Mouse (Mus musculus) spleen, postnatal 14 days (tissue): ENCODE measurements at regions not wholly inside any gene's neighbourhood (a gene's known extent, or its start where the extent isn't known, plus 50 kb on each side); places are given as distances from the start of the nearest gene placed in this dataset.

Source experiments
- DNase-seq, 2 experiments: peaks; one replicate each; pipeline ENCODE4 v3.0.0; 2021 to 2022; ENCODE audit warnings: low spot score in 2 of 2

DNA sequence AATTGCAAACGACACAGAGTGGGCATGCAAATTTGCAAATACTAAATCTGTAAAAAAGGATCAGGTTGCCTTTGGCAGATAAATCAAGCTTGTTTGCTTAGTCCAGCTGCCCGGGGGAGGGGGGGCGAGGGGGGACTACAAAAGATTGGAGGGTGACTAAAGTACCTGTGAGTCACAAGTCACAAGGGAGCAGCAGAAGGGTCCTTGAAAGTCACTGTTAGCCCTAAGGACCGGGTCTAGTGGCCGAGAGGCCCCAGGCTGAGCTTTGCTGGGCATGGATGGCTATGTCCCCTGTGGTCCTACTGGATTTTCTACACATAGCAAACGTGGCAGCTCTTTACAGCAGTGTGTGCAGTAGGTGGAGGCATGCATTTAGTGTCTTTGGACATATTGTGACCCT, 118.4 kb upstream of the Pitx1 start:
- no peak for DNase-seq

DNA sequence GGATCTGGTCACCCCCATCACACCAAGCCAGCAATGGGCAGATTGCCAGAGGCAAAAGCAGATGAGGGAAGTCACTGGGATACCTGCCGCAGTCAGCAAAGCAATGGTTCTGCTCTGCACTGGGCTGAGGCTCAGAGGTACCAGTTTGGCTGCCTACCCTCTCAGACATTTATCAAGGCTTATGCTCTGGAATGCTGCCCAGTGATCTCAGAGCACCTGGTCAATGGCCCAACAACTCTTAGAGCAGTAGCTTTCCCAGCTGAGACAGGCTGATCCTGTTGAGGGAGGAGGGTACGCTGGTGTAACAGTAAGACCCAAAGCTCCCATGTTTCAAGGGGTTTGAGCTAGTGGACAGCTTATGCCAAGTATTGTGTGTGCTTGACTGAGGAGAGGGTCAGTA, 117.4 kb upstream of the Pitx1 start:
- DNase-seq = no peak

DNA sequence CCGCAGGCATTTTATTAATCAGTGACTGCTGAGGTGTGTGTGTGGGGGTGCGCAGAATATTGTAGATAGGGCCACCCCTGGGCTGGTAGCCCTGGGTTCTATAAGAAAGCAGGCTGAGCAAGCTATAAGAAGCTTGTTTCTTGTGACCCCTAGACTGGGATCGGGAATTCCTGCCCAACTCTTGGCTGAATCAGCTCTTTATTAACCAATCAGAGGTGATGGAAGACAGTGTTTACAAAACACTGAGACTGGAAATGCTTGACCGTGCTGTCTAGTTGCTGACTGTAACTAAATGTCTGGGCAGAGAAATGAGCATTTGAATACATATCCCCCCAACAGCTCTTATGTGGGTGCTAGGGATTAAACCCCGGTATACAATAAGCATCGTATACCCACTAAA, 114.8 kb upstream of the Pitx1 start:
- no peak for DNase-seq

DNA sequence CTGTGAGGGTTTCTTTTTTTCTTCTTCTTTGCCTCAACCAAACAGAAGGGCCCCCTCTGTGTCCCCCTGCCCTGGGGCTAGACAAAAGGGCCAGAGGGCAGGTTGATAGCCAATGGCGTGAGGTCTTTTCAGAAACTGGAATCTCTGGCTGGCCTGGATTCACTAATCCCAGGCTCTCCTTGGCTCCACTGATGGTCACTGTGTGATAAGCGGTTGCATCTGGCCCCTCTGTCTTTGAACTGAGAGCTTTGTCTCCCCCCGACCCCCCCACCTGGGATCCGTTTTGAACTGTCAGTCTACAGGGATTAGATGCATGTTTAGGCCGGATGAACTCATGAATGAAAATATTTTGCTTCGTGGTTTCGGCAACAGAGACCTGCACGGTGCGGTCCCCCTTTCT, 112.6 kb upstream of the Pitx1 start:
- DNase-seq = no peak

DNA sequence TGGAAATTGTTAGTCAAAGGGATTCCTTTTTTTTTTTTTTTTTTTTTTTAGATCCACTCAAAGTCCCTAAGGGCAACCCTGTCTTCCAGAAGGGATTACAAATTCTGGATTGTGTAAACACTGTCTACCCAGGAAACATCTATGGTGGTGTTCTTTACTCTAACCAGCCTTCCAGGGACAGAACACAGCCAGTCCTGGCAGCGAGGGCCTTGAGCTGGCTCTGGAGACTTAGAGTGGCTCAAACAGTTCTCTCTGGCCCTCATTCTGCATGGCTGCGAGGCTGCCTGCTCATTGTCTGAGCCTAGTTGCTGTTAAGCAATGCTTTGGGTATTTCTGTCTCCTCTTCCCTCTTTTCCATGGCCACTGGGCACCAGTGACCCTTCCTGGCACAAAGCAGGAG, 112.2 kb upstream of the Pitx1 start:
- no peak for DNase-seq

DNA sequence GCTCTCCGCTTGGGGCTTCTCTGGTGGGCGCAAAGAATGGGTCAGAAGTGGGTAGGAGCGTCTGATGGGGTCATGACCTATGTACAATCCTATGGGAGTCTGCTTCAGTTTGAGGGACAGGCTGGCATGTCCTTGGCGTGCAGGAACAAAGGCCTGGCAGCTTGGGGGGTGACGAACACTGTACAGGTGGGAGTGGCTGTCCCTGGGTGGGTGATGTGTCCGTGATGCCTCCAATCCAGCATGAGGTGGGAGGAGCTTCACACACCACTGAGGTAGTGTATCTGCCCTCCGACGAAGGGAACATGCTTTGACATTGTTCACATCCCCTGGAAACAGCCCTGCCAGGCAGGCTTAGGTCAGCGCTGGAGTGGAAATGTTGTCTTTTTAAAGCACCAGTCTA, 101.4 kb upstream of the Pitx1 start:
- DNase-seq = no peak

DNA sequence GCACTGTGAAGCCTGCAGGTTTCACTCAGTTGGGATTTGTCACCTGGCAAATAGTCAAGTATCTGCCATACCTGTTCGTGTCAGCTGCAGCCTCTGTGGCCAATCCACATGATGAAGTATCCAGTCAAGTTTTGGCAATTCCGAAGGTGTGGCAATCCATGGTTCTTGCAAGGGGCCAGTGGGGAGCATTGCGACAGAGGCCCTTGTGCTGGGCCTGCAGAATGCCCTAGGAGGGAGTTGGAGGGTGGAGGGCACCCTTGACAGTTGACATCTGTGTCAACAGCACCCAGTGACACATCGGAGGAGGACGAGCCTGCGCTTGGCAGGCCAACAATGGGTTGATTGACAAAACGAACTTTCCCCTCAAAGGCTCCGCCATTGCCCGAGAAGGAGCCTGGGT, 101.0 kb upstream of the Pitx1 start:
- no peak for DNase-seq

DNA sequence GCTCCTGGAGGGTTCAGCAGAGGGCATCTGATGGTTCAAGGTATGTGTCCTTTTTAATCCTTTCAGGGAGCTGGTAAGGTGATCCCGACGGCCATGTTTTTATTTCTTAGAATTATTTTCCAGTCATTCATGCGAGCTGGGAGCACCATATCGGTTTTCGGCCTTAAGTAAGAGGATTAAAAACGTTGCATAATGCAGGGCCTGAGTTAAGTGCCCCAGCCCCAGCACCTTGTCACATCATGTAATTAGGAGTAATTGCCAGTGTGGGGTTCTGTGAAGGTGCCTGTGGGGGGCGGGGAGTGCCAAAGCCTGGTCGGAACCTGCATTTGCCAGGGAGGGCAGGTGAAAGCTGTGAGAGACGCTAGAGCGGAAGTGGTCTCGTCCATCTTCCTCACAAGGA, 94.6 kb upstream of the Pitx1 start:
- no peak for DNase-seq

DNA sequence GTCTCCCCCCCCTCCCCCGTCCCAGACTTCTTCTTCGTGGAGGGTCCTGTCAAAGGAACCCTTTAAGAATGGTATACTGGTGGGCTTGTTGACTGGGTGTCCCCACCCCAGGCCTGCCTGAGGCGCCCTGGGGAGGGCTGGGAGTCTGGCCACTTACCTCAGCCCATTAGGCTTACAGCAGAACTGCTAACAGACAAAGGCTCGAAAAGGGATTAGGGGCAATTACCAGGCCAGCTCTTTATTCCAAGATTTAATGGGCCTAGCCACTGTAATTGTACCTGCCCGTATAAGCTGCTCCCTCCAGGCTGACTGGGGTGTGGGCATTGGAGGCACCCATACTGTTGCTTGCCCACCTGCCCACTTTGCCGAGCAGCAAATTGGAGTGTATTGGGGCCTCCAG, 93.8 kb upstream of the Pitx1 start:
- no peak for DNase-seq

DNA sequence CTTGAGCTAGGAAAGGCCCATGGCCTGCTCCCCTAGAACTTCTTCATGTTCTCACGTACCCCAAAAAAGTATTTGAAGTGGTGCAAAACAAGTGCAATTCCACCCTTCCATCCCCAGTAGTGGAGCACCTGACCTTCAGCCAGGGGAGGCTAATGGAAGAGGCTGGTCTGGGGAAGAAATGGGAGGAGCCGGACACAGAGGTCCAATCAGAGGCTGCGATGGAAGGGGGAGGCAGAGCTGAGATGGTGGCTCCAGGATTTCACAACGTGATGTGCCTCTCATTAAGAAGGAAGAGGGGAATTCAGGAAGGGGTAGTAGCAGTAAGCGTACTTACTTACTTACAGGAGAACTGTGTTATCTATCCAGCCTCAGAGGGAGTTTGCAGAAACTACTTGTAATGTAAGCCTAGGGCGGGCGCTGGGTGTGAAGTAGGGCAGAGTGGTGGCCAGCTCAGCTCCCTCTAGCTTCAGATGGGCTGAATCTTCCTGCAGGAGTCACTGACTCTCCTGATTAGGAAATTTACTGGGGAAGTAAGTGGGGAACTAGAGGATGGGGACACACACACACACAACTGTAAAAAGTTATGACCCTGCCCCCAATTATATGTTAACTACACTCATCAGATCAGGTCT, 87.6 kb upstream of the Pitx1 start:
- no peak for DNase-seq

DNA sequence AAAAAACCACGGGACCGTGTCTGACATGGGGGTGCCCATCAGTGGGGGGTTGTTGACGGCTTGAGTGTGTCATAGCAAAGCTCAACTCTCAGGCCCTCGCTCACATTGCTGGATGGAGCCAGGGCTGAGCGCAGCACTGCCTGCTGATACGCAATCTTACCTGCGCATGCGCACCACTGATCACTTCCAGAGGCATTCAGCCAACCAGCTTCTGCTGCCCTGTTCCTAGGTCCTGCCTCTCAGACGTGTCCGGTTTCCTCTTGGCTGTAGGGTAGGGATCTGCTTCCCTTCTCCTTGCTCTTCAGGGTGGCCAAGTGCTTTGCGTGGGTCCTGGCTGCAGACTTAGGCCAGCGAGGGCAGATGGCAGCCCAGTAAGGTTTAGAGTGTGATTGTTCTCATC, 81.3 kb upstream of the Pitx1 start:
- DNase-seq = no peak

DNA sequence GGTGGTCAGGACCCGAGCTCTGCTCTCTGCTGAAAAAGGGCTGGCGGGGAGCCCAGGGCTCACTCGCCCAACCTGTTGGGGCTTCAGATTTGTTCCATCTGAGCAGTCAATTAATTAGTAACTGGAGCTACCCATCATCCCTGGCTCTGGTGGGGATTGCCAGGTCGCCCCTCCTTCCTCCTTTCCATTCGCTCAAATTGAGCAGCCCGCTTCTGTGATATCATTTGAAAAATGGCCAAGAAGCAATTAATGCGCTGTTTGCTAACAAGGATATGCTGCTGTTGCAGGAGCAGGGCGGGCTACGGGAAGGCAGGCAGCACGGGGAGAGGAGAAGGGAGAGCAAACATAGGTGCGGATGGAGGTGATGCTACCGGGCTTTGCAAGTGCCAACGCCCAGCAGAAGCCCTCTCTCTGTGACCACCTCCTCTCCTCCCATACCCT, 76.3 kb upstream of the Pitx1 start:
- no peak for DNase-seq

DNA sequence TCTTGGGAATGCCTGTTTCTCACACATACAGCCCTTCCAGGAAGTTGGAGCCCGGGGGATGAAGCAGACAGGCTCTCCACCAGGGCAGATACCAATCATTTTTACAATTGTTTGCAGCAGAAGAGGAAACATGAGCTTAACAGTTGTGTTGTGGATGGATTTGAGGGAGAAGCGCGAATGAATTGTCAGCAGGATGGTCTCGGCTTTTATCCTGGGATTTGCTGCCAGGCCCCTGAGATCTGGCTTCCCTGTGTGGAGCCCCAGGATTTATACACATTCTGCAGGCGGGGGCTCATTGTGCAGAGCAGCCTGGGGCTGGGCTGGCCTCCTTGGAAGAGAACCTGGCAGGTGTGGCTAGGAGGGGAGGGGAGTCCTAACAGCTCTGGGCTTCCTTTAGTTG, 73.9 kb upstream of the Pitx1 start:
- DNase-seq = no peak

DNA sequence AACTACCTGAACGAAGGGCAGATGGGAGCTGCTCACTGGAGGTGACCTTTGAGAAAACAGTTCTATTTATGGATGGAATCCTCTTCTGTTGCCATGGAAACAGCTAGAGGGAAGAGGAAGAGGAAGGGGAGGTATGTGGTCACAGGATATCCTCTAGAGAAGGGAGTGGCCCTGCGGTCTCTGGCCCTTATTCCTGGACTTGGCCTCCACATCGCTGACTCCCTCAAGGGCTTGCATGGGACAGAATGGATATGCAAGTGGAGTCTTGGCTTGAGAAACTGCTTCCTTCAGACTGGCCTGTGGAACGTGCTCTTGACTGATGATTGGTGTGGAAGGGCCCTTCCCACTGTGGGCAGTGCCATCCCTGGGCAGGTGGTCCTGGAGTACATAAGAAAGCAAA, 68.9 kb upstream of the Pitx1 start:
- DNase-seq = no peak

DNA sequence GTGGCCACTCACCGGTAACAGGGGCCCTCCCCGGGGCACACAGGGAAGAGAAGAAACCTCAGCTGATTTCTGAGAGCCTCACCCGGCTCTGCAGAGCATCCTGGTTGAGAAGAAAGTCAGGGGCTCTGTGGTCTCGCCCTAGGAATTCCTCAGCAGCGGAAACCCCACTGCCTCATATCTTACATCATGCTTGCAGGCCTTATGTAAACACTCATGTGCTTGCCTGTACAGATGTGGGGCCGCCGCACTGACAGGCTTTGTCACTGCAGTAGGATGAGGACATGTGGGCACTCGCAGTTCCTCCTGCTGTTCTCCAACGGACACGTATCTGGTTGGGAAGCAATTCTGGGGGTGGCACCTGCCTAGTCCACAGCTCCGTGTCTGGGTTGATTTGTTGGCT, 66.3 kb upstream of the Pitx1 start:
- no peak for DNase-seq

DNA sequence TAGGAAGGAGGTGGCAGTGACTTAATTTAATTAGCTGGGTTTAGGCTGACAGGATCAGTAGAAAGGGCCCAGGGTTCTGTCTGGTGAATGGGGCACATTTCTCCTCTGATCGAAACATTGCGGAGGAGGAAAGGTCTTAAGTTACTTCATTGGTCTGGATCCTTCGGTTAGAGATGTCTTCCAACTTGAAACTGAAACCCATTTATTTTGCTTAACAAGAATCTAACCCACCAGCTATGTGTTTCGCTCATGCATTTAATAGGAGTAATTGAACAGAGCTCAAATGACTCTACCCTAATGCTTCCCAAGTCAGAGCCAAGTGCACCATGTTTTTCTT, 64.2 kb upstream of the Pitx1 start:
- DNase-seq = no peak

DNA sequence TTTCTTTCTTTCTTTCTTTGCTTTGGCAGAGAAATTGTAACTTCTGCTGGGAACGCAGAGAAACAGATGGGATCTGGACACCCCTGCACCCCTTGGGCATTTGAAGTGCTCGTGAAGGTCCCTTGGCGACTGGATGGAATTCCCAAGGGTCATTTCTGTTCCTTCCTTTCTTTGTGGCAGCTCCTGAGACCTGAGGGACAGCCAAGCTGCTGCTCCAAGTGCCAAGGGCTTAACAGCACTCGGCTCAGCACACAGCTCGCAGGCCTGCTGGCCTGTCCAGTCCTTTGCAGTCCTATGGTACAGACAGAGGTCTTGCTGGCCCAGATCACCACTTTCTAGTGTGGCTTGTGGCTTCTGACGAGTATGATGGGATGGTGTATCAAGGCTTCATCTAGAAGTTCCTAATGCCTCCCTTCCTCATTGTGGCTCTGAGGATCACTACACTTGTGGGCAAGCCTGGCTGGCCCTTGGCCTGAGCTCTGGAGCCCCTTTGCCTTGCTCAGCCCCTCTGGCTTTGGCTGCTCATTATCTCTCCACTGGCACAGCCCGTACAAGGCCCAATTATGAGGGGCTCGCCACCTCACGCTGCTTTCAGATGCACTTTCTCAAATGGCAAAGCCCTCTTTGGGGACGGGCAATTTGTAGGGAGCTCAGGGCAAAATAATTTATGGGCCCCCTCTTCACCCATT, 63.7 kb upstream of the Pitx1 start:
- no peak for DNase-seq

DNA sequence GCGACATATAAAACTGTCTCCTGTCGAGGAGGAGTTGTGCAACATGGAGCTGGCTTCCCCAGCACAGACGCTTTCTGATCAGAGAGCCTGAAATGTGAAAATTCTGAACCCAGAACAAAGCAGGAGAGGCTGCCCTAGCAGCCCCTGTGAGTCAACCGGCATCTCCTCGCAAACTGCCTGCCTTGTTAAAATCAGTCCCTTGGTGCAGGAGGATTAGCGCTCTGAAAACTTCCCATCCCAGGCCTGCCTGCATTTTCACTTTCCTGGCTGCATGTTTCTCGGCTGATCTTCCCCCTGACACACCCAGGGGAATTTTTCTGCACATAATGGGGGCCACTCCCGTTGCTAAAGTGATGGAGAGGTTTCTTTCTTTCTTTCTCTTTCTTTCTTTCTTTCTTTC, 63.0 kb upstream of the Pitx1 start:
- DNase-seq = no peak

DNA sequence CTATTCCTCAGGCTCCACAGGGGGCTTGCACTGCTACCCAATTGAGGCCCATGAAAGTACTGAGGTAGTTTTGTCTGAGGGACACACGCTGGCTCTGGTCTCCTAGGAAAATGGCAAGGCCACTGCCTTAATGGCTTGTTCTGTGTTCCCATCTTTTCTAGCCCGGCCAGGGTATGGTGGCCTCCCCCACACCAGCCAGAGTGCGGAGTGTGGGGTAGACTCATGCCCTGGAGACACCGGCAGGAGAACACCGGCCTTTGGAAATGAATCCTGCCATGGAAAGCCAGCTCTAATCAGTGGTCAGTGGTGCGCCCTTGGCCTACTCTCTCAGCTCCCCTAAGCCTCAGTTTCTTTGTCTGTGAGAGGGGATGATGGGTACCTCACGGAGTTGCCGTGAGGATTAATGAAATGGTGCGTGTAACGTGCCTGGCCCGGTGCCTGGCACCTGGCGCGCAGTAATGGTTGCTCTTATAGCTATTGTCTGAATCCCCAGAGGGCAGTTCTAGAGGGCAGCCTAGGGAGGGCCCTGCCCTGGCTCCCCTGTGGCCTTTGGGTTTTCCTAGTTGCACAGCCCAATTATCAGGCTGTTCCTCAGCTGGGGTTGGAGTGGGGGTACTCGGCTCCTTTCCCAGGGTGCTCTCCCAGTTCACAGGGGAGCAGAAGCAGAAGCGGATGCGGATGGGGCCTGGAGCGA, 62.4 kb upstream of the Pitx1 start:
- DNase-seq = no peak

DNA sequence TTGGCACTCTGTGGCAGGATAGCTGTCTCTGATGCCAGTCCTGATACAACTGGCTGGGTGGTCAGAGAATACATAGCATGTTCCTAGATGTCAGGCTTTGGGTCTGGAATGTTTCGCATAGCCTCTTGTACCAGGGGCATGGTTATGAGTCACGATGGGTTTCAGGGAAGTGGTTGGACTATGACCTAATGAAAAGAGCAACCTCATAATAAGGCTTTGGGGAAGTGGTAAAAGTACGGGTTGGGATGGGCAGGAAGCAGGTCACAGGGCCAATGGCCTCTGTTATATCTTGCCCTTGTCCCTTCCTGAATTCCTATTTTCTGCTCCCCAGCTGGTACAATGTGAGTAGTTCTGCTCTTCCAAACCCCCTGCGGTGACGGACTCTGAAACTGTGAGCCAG, 59.5 kb upstream of the Pitx1 start:
- DNase-seq = no peak

DNA sequence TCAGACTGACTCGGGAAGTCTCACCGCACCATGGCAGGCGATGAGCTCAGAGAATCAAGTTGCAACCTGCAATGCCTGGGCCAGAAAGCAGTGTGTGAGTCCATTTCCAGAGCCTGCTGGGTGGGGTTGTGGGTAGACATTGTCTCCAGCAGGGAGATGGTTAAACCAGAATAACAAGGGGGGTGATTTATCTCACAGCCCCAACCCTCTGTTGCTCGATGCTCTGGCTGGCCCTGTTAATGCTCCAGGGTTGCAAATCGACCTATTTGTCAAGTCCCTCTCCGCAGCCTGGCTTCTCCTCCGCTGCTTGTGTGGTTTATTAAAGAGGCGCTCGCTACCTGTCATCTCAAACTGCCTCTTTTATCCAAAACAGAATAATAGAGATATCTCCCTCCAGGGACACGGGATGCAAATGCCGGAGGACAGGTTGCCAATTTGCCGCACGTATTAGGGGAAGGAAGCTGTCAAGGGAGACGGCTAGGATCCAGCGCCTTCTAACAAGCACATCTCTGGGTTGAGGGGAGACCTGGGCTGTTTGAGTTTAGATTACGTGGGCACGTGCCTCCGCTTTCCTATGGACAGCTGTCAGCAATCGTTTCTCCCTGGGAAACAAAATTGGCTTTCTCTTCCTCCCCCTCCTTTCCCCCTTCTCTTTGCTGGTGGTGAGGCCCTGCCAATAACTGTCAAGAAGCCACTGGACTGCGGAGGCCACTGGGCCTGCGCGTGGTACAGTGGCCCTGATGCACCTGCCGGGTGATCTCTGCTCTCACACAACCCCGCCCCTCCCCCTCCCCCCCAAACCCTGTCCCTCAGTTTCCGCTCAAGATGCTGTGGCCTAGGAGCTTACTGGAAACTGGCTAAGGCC, 57.4 kb upstream of the Pitx1 start:
- DNase-seq = no peak

DNA sequence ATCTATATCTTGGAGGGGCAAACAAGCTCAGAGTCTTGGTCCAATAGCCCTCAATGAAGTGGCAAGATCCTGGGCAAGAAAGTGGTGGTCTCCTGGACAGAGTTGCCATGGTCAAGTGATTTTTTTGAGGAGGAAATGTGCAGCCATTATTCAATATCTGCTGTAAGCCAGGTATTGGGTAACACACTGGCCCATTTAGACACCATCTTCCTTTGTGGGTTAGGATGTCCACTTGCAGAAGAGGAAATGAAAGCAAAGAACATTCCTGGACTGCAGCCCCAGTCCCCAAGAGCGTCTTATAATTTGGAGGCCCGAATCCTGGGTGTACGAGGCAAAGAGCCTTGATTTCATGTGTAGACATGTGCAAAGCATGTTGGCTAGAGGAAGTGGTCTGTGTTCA, 56.3 kb upstream of the Pitx1 start:
- no peak for DNase-seq
